Mouse (Mus musculus) G1E-ER4 (cell line): Measurements from ENCODE around the gene Ppm1k. TPM values are rescaled to one million over a fixed set of nuclear protein-coding genes. Genes with fewer than 3 reads are reported as not detected.

Experiments
- GATA1 ChIP-seq: IDR thresholded peaks from one replicate; pipeline ENCODE4 v1.8.0; 2012; ENCODE audit warnings: low read length, inconsistent platforms
- polyA plus RNA-seq: library from polyadenylated mRNA; stranded (reverse); fragments of >175 nt; gene quantifications from 2 replicates; pipeline ENCODE4 v1.2.3, GENCODE M21; 2012

The Ppm1k gene
- polyA plus RNA-seq, 1 experiment, result not detected

DNA sequence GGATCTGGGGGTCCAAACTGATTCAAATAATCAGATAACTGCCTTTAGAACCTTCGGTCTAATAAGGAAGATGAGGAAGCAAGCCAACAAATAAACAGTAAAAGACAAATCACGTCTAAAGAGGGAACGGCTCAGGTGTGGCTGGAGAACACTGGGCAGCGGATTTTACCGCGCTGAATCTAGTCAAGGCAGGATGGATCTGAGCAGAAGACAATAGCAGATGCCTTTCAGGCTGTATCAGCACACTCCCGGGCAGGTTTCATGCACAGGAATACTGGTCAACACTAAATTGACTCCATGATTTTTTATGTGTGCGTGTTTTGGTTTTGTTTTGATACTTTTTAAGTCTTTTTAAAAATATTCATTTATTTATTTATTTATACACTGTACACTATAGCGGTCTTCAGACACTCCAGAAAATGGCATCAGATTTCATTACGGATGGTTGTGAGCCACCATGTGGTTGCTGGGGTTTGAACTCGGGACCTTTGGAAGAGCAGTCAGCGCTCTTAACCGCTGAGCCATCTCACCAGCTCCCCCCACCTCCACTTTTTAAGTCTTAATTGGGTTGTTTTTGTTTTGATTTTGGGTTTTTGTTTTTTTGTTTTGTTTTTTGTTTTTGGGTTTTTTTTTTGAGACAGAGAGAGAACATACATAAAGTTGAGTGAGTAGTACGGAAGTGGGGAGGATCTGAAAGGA lies 852 bp upstream of the Ppm1k start:
- TF ChIP-seq GATA1, result no peak

DNA sequence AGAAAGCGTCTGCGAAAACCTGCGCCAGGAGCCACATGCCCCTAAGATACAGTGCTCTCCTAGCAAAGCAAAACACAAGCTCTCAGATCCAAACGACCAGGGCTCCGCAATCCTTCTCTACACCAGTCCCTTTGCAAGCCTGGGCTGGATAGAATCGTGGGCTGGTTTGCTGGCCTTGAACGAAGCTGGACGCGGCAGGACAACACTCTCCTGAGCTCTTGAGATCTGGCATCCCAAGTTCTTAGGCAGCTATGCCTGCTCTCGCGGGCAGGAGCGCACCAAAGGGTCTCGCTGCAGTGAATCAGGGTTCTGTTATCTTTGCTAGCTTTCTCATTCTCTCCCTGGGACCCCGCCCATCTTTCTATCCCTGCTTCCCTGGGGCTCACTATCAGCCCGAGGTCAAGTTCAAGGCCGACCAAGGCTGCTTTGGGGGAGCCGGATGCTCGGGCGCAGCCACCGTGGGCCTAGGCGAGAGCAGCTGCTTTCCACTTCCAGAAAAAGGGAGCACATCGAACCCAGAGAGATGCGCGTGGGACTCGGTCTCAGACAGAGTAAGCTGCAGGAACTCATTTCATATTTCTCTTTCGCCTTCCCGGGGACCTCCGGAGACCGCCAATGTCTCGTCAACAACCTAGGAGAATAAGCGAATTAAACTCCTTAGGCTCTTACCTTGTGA lies 519 bp downstream of the Ppm1k start:
- TF ChIP-seq GATA1, result no peak

DNA sequence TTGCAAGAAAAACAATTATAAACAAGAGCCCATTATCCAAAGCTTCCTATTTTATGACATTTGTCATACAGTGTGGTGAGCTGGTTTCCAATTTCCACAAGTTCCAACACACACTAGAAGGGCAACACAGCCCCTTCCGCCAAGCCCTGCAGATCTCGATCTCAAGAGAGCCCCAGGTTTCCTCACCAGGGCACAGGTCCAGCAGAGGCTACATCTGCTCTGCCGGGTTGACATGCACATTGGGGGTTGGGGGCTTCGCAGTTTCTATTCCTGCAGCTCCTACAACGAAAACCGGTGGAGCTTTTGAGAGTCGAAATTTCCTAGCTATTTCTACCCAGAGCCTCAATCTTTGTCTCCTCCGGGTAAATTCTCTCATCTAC lies 1.0 kb downstream of the Ppm1k start:
- no peak for TF ChIP-seq GATA1

DNA sequence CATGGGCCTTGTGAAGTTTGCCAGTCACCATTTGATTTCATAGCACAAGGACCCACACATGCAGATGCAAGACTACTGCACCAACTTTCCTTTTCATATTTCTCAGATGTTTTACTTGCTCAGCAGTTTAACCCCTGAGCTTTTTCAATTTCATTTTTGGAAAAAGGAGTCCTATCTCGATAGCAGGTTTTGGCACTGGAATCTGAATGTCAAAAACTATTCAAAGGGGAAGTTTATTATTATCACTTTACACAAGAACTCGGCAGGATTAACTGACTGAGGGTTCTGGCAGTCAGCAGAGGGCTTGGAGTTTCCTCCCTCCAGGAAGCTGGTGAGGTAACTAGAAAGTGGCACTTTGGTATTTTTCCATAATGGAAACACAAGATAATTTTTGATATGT lies 1.9 kb downstream of the Ppm1k start:
- TF ChIP-seq GATA1, result no peak

DNA sequence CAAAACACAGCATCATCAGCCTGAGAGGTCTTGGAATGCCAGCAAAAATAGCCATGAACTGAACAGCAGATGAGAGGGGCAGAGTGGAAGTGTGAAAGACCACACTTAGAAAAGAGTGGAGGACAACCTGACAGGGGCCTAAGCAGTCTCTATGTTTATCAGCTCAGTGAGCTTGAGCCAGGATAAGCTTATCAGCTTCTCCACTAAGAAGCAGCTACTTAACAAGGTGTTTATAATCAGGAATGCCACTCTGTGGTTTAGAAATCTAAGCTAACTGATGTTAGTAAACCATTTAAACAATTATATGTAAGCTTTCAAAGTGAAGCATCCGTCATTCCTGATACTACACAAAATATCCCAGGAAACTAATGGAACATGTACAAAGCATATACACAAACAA lies 3.2 kb downstream of the Ppm1k start:
- no peak for TF ChIP-seq GATA1

DNA sequence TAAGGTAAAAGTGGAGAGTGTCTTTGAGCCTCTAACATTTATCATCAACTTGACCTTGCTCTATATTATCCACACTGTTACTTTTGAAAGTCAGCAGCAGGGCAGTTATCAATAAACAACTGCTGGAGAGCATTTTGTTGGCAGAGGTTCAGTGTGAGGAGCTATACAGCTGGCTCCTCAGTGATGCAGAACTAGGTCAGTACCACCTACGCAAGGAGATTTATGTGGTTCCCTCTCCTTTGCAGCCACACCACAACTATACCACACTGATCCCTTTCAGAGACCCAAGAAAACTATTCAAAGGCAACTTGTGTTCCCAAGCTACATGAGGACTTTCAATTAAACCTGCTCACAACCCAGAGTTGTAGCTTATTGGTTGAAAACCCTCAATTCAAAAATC lies 3.8 kb downstream of the Ppm1k start:
- TF ChIP-seq GATA1, result no peak

DNA sequence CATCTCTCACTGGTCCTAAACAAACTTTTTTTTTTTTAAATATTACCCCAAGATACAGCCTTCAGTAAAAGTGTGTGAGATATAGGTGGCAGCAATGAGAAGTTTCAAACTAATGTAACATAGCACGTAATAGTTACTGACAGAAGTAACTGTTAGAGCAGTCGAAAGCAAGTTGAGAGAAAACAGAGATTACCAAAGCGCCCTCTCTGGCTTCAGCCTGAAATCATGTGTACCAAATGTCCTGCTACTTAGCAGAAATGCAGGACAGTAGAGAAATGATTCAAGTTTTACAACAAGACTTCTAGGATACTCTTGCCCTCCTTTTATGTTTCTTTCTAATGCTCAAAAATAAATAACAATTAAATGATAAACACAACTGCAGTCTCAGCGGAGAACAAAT lies 4.3 kb downstream of the Ppm1k start:
- TF ChIP-seq GATA1, result no peak

DNA sequence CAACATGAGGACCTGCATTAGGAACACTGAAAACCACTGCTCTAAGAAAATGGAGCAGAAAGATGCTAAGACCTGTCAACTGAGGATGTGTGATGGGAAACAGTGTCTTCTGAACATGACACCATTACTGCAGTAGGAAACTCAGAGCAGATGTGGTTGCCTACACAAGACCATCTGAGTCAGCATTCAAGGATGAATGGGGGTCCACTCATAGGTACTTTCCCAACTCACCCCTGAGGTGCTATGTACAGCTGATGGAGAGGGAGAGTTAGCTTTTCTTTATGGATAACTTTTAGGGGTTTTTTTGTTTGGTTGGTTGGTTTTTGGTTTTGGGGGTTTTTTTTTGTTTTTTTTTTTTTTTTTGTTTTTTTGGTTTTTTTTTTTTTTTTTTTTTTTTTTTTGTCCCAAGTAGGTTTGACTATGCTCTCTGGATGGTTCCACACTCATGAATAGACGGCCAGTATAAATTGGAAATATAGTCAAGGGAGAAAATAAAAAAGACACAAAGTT lies 5.9 kb downstream of the Ppm1k start:
- no peak for TF ChIP-seq GATA1

DNA sequence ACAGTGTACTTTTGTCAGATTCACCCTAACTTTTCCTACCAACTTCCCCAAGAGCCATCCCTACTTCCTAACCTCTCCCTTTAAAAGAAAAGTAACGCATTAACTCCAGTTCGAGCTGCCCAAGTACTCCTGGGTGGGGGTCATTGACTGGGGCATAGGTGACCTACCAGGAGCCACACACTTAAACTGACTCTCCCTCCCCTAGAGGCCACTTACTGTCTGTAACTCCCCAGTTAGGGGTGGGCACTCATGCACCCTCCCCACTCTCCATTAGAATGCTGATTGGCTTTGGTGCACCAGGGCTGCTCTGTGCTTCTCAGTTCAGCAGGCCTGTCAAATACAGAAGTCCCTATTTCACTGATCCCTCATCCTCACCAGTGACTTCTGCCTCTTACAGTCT lies 8.3 kb downstream of the Ppm1k start:
- TF ChIP-seq GATA1, result no peak

DNA sequence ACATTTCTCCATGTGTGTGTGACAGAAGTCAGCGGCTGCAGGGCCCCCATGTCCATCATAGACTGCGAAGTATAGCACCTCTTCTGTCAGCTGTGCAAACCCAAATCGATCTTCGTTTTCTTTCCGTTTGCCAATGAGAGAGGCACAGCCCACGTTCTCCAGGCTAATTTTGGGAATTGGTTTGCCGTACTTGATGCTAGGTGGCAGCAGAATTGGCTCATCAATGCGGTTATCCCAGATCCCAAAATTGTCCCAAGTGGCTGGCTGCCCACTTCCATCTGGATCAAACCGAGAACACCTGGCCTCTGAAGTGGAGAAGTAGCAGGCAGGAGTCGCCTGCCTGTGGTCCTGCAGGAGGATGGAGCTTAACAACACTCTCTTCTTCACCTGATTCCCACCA lies 10.5 kb downstream of the Ppm1k start:
- TF ChIP-seq GATA1, result no peak

DNA sequence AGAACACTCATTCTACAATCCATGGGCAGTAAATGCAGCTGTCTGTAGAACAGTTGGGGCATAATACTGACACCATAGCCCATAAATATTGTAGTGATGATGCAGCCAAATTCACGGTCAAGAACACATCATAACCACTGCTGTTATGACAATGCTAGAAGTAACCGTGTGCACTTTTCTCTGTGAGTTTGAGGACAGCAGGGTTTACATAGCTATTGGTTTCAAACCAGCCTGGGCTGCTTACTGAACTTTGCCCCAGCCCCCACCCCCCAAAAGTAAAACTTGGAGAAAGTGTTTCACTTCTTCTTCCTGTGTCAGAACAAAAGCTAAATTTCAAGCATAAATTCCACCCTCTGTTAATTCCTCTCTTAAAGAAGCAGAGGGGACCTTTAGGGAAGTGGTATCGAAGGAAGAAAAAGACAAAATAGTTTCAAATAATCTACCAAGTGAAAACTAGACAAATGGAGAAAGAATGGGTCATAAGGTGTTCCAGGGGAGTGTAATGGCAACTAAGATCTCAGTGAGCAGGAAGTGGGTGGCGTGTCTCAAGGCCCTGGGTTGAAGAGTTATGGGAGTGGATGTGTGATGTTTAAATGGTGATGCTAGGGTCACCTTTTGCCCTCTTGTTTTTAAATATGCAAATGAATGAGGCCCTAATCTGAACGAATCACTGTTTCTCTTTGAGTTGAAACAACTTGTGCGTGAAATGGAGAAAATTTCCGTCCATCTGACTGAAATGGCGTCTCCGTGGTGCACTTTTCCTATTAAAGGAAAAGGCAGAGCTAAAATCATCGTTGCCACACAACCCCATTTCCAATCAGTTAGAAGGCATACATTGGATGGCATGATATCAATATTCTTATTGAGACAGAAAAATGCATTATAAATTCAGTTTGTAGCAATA lies 14.3 kb downstream of the Ppm1k start:
- TF ChIP-seq GATA1, result no peak

DNA sequence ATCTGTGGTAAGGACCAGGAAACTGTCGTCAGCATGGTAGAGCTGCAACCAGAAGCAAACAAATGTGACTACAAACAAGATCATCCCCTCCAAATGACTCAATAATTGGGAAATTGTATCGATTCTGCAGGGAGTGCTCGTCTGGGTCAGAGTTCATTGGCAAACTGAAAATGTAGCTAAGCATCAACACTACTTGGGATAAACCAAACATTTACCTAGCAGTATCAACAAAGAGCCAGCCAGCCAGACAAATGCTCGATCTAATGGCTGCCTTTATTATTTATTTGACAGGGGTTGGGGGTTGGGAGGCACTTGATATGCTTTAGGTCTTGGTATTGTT lies 21.3 kb downstream of the Ppm1k start:
- TF ChIP-seq GATA1, result no peak

DNA sequence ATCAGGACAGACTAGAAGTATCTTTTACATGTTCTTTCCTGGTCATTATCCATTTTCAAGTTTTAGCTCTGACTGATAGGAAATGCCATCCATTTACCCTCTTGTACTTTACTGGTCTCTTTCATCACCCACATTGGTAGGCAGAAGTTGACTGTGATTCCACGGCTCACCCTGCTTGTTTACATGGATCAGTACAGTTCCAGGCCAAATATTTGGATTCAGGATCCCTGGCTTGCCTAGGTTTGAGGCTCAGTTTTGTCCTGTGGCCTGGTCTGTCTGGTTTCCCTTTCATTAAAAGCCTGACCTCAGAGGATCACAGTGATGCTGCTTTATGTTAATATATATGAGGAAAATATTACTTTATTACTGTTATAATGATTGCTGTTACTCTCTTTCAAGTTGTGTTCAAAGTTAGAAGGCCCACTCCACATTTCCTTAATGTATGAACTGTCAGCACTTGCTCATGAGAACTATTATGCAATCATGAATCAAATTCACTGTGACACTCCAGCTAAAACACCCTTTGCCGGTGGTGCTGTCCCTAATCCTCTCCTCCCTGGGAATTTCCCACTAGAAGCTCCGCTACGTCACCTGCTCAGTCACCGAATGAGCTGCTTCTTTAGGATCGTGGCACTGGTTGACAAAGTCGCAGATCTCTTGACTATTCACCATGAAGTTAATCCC lies 21.8 kb downstream of the Ppm1k start:
- TF ChIP-seq GATA1, result no peak

DNA sequence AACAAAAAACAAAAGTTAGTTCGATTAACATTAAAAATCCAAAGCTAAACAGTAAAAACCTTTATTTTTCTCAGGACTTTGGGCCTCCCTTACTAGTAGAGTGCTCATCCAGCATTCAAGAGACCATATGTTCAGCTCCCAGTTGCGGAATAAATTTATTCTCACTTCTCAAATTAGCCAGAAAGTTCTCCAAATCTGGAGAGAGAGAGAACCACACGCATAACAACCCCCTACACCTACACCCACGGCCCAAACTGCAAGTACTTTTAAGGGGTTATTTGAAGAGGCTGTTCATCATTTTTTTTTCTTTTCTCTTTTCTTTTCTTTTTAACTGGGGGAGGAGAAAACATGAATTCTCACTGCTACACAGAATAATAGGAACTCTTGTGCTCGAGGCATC lies 23.4 kb downstream of the Ppm1k start:
- no peak for TF ChIP-seq GATA1

DNA sequence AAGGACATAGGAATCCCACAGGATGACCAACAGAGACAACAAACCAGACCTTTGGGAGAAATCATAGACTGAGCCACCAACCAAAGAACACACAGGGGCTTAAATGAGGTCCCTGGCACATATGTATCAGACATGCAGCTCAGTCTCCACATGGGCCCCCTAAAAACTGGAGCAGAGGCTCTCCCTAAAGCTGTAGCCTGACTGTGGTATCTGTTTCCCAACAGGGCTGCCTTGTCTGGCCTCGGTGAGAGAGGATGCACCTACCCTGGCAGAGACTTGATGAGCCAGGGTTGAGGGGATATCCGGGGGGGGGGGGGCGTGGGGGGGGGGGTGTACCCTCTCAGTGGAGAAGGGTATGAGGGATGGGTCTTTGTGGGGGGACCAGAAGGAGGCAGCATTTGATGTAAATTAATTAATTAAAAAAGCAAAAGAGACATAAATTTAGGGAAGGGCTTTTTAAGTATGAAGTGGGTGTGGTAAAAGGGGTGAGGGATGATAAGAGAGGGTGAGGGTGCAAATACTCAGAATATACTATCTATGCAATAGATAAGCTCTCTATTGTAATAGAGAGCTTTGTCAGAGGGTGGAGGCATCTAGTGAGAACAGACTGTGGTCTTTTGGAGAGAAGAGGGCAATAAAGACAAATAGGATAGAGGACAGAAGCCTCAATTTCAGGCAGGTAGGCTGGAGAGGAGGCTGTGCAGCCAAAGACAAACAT lies 31.4 kb downstream of the Ppm1k start:
- TF ChIP-seq GATA1, result no peak
